8 mouse cellular contexts compared by ENCODE assay signal in genomic region chr9:99568347-99569070, GRCm38 (mm10). TPM values are rescaled to one million over a fixed set of nuclear protein-coding genes. Genes with fewer than 3 reads are reported as not detected.
A peak's percentile ranks its signal among the peaks of the same experiment; 100 is the strongest.
DNase-seq lines count a peak whose midpoint lies in the region; ATAC-seq and TF ChIP-seq lines count a peak whose summit lies in the region.

Gene Armc8, minus strand, starts transcription at chr9:99568899.

- peaks cover 4% of the 10 kb centered on the region; the same call in 1 of the 2 replicates for H3K79me2 ChIP-seq in liver, adult 2 months (ENCODE audit: control insufficient read depth, insufficient read depth, low read length)
- H3K79me2 ChIP-seq in myocyte (ENCODE audit: control insufficient read depth, insufficient read depth): peaks cover 46% of the 10 kb centered on the region

- H3ac ChIP-seq in myocyte (ENCODE audit: control insufficient read depth, insufficient read length): peak within 1 kb of the TSS; percentile 76

- ATAC-seq in erythroblast, adult 5-6 weeks (replicated peaks; ENCODE audit: low FRiP score, poor library complexity, severe bottlenecking): peak; percentile 96
- ATAC-seq in heart, embryonic 11.5 days (replicated peaks; ENCODE audit: insufficient number of reproducible peaks, low FRiP score, low TSS enrichment): peak; percentile 95
- ATAC-seq in kidney, embryonic 16.5 days (ENCODE audit: low FRiP score, low TSS enrichment): peak; percentile 95

- peak; percentile 53; the same call in 1 of the 2 replicates for TF ChIP-seq POLR2A in liver, adult 2 months (IDR thresholded peaks at IDR 0.05; ENCODE audit: extremely low read depth, insufficient read depth, low read length)
- peak; percentile 66 for TF ChIP-seq POLR2A in myocyte (IDR thresholded peaks at IDR 0.05; ENCODE audit: insufficient read length, low read depth)

- peak within 1 kb of the TSS; percentile 98 for H3K9ac ChIP-seq in heart, embryonic 11.5 days (ENCODE audit: low read depth, low read length)
- peak within 1 kb of the TSS; percentile 90 for H3K9ac ChIP-seq in kidney, embryonic 16.5 days (replicated peaks; ENCODE audit: low read length)
- peak within 1 kb of the TSS; percentile 85 for H3K9ac ChIP-seq in liver, adult 2 months (ENCODE audit: low read depth, low read length)

- H3K9me3 ChIP-seq in heart, embryonic 11.5 days (replicated peaks; ENCODE audit: control insufficient read depth, low read length): no peaks in the 10 kb centered on the region
- H3K9me3 ChIP-seq in kidney, embryonic 16.5 days (ENCODE audit: low read length): no peaks in the 10 kb centered on the region

- under 1% methylated on average over 69 of the region's 70 CpGs for WGBS in heart, embryonic 11.5 days (ENCODE audit: insufficient replicate concordance)
- WGBS in kidney, embryonic 16.5 days: under 1% methylated on average over 68 of the region's 70 CpGs
- under 1% methylated on average over 70 of the region's 70 CpGs for WGBS in liver, adult 2 months

- DNase-seq in B cell, adult 2 months: peak; percentile 93 to 95
- DNase-seq in brain, adult 2 months (ENCODE audit: low read depth, low spot score): peak; percentile 94
- peak; percentile 95 for DNase-seq in liver, adult 2 months (ENCODE audit: extremely low read depth, low read depth, low spot score)
- DNase-seq in splenic B cell, adult 2 months (ENCODE audit: low read depth, low spot score): peak; percentile 94

- no peaks in the 10 kb centered on the region for H3K36me3 ChIP-seq in heart, embryonic 11.5 days (ENCODE audit: control insufficient read depth, insufficient read depth, low read length)
- no peaks in the 10 kb centered on the region for H3K36me3 ChIP-seq in kidney, embryonic 16.5 days (ENCODE audit: insufficient read depth, low read length)
- no peaks in the 10 kb centered on the region for H3K36me3 ChIP-seq in liver, adult 2 months (ENCODE audit: control insufficient read depth, insufficient read depth, low read length)
- H3K36me3 ChIP-seq in myocyte (ENCODE audit: control insufficient read depth, insufficient read depth): no peaks in the 10 kb centered on the region
- no peaks in the 10 kb centered on the region for H3K36me3 ChIP-seq in splenic B cell, adult 2 months (ENCODE audit: control insufficient read depth, insufficient read depth, low read length, poor library complexity, severe bottlenecking)

- H3K27me3 ChIP-seq in heart, embryonic 11.5 days (ENCODE audit: control insufficient read depth, insufficient read depth, low read length): no peaks in the 10 kb centered on the region; the same call in 1 of the 2 replicates
- no peaks in the 10 kb centered on the region; the same call in 1 of the 2 replicates for H3K27me3 ChIP-seq in kidney, embryonic 16.5 days (ENCODE audit: insufficient read depth, low read length)
- H3K27me3 ChIP-seq in liver, adult 2 months (ENCODE audit: control insufficient read depth, insufficient read depth, low read length): no peaks in the 10 kb centered on the region
- H3K27me3 ChIP-seq in myocyte (ENCODE audit: control insufficient read depth, insufficient read depth, insufficient read length): no peaks in the 10 kb centered on the region
- H3K27me3 ChIP-seq in splenic B cell, adult 2 months (ENCODE audit: control insufficient read depth, insufficient read depth, low read length, poor library complexity, severe bottlenecking): no peaks in the 10 kb centered on the region

- H3K4me1 ChIP-seq in heart, embryonic 11.5 days (ENCODE audit: control insufficient read depth, insufficient read depth, low read length): peaks cover 5% of the 10 kb centered on the region; the same call in 1 of the 2 replicates
- peaks cover 14% of the 10 kb centered on the region for H3K4me1 ChIP-seq in kidney, embryonic 16.5 days (ENCODE audit: insufficient read depth, low read length)
- peaks cover 9% of the 10 kb centered on the region; the same call in 1 of the 2 replicates for H3K4me1 ChIP-seq in liver, adult 2 months (ENCODE audit: control insufficient read depth, insufficient read depth, low read length)

- no peak for TF ChIP-seq CTCF in liver, adult 2 months (IDR thresholded peaks at IDR 0.05; ENCODE audit: low read depth, low read length)

- H3K4me2 ChIP-seq in heart, embryonic 11.5 days: peak within 1 kb of the TSS; percentile 88
- peak within 1 kb of the TSS; percentile 92 for H3K4me2 ChIP-seq in kidney, embryonic 16.5 days (replicated peaks; ENCODE audit: low read depth, low read length)
- peak within 1 kb of the TSS; percentile 81 for H3K4me2 ChIP-seq in myocyte (ENCODE audit: low read depth)

- H3K27ac ChIP-seq in heart, embryonic 11.5 days (ENCODE audit: low read depth, low read length): peak within 1 kb of the TSS; percentile 97
- peak within 1 kb of the TSS; percentile 97 for H3K27ac ChIP-seq in kidney, embryonic 16.5 days (ENCODE audit: low read length)
- peak within 1 kb of the TSS; percentile 92 for H3K27ac ChIP-seq in liver, adult 2 months (replicated peaks; ENCODE audit: insufficient read depth, low read depth, low read length)

- H3K4me3 ChIP-seq in heart, embryonic 11.5 days (ENCODE audit: low read depth, low read length): peak within 1 kb of the TSS; percentile 57
- peak within 1 kb of the TSS; percentile 96 for H3K4me3 ChIP-seq in kidney, embryonic 16.5 days (ENCODE audit: low read length)
- H3K4me3 ChIP-seq in liver, adult 2 months (ENCODE audit: insufficient read depth, low read depth, low read length): peak within 1 kb of the TSS; percentile 85
- H3K4me3 ChIP-seq in myocyte: peak within 1 kb of the TSS; percentile 73

TF ChIP-seq in myocyte, 11 proteins besides CTCF, POLR2A, EP300 and RAD21:
- TF ChIP-seq USF1 (IDR thresholded peaks at IDR 0.05; ENCODE audit: low read depth) (no peak), E2F4 (IDR thresholded peaks at IDR 0.05; ENCODE audit: insufficient read depth) (no peak), MYOG (IDR thresholded peaks at IDR 0.05; ENCODE audit: control insufficient read depth in 1 of 3, insufficient read depth in 1 of 3, insufficient read length in 2 of 3, low read depth in 2 of 3) (peak in 1 of 3 experiments; percentile 12), CEBPB (IDR thresholded peaks at IDR 0.05; ENCODE audit: insufficient read depth, poor library complexity, severe bottlenecking) (no peak), TCF3 (IDR thresholded peaks at IDR 0.05; ENCODE audit: insufficient read length, low read depth) (no peak), SRF (IDR thresholded peaks at IDR 0.05; ENCODE audit: control insufficient read depth, insufficient read length, low read depth) (no peak), MAX (IDR thresholded peaks at IDR 0.05; ENCODE audit: low read depth) (no peak), REST (IDR thresholded peaks at IDR 0.05; ENCODE audit: insufficient read depth, insufficient read length) (no peak), TCF12 (IDR thresholded peaks at IDR 0.05; ENCODE audit: insufficient read depth, poor library complexity, severe bottlenecking) (no peak), MYOD1 (IDR thresholded peaks at IDR 0.05; ENCODE audit: control insufficient read depth in 1 of 3, insufficient read length in 2 of 3, low read depth in 2 of 3) (peak in 1 of 3 experiments; percentile 20), POLR2AphosphoS2 (IDR thresholded peaks at IDR 0.05; ENCODE audit: insufficient read length, low read depth) (peak; percentile 28)

RNA-seq across cellular contexts. Expression of gene Armc8, which starts in this region (rescaled TPM):
- 17.6 and 34.0 TPM in 2 replicates for total RNA-seq in erythroblast, adult 5-6 weeks (2015; ENCODE audit: low replicate concordance)
- total RNA-seq in erythroblast, adult 5-6 weeks (2017; ENCODE audit: low replicate concordance): 14.4 and 19.3 TPM in 2 replicates
- 23.4 and 24.4 TPM in 2 replicates for polyA plus RNA-seq in heart, embryonic 11.5 days (2014; fragmentation: Nextera tagmentation; extraction: Ambion mirVana)
- polyA plus RNA-seq in kidney, embryonic 16.5 days (2015; fragmentation: Nextera tagmentation; extraction: Ambion mirVana): 24.3 and 25.0 TPM in 2 replicates
- total RNA-seq in liver, adult 2 months (2014; rRNA removed): 9.3 and 12.1 TPM in 2 replicates
- polyA plus RNA-seq in liver, adult 2 months (2012; rRNA removed): 3.8 and 4.4 TPM in 2 replicates
- polyA plus RNA-seq in myocyte (2012; fragmentation: generic; extraction: Trizol): 10.4 TPM

Comparison
In these comparisons a context has a peak if more than half of its experiments do, and no peak if none do; other contexts are left out.
1. Peak in every context shown above with its lines: DNase-seq, ATAC-seq, H3K4me3 ChIP-seq and H3K27ac ChIP-seq.